Mouse (Mus musculus): ENCODE data around the gene Gzmm.

Gene Gzmm

GRCm38 (mm10) chr10:79726090-79726489, 37.3 kb downstream of the Gzmm start:
- DNase-seq (ENCODE audit: low spot score), result no peak

- no peak for DNase-seq (ENCODE audit: low spot score)
Observed at GRCm38 (mm10) chr10:79728323-79729249, 39.8 kb downstream of the Gzmm start.

DNA sequence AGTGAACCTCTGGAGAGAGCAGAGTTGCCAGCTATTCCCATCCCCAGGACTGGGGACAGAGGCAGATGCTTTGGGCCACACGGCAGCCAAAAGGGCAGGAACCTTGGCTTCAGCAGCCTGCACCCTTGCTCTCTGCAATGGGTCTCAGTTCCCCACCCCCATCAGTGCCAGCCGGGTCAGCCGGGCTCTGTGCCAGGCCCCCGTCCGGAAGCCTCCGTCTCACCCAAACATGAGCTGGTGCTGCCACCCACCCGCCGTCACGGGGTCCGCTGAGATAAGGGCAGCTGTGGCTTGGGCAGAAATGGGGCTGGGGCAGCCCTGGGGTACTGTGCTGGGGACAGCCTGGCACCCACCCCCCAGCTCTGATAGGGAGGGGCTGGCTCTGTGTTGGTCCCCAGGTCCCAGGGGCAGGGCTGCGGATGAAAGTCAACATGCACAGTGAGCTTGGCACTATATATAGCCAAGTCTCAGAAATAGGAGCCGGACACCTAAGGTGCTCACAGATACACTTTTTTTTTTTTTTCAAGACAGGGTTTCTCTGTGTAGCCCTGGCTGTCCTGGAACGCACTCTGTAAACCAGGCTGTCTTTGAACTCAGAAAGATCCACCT, 40.6 kb downstream of the Gzmm start:
- DNase-seq (ENCODE audit: low spot score), result no peak

- peak; percentile 23 for DNase-seq (ENCODE audit: low spot score)
Observed at GRCm38 (mm10) chr10:79732500-79732899, 43.7 kb downstream of the Gzmm start.

- DNase-seq (ENCODE audit: low spot score), result no peak
Observed at GRCm38 (mm10) chr10:79733847-79734246, 45.0 kb downstream of the Gzmm start.

- DNase-seq (ENCODE audit: low spot score), result no peak
Observed at GRCm38 (mm10) chr10:79735361-79735760, 46.5 kb downstream of the Gzmm start.

DNA sequence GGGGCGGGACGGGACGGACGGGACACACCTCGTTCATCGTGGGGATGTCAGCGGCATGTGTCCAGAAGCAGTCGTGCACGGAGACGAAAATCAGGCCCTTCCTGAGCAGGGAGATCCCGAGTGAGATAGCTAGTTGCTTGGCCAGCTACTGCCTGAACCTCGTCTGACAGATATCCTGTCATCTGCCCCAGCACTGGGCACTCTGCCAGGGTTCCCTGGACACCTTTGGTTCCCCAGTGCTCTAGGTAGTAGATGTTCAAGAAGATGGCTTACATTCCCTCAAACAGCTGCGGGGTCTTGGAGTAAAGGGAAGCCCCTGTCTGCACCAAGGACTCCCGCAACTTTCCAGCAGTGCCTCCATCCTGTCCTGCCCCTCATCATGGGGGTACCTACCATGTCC, 47.9 kb downstream of the Gzmm start:
- no peak for DNase-seq (ENCODE audit: low spot score)

DNA sequence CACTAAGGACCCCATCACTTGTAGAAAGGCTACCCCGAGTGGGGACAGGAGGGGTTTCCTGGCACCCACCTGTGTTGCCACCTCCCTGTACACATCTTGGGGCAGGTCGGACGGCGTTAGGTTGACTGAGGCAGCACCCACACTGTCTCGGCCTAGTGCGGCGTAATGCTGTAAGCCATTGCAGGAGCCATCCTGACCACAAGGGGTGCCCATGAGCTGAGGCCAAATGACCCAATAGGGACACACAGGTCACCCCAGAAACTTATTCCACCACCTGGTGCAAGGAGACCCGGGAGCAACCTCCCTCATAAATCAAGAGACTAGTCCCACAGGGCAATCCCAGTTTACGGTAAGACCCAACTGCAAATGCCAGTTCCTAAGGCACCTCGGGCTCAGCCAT, 49.4 kb downstream of the Gzmm start:
- DNase-seq (ENCODE audit: low spot score), result no peak

- no peak for DNase-seq (ENCODE audit: low spot score)
Observed at GRCm38 (mm10) chr10:79739234-79739633, 50.4 kb downstream of the Gzmm start.

- no peak for DNase-seq (ENCODE audit: low spot score)
Observed at GRCm38 (mm10) chr10:79740863-79741262, 52.0 kb downstream of the Gzmm start.

DNA sequence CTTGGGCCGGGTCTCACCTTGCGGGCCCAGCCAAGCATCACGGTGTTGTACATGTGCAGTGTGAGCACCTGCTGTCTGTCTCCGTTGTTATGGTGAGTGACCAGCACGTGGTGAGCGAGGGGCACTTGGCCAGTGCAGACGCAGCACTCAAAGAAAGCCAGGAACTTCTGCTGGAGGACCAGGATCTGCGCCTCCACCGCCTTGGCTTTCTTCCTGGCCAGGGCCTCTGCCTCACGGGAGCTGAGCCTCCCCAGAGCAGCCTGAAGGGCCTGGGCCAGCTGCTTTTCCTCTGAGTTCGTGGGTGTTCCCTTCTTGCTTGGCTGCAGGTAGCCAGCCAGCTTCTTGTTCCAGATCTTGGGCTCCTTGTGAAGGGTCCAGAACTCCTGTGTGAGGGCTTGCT, 54.3 kb downstream of the Gzmm start:
- DNase-seq (ENCODE audit: low spot score), result no peak

DNA sequence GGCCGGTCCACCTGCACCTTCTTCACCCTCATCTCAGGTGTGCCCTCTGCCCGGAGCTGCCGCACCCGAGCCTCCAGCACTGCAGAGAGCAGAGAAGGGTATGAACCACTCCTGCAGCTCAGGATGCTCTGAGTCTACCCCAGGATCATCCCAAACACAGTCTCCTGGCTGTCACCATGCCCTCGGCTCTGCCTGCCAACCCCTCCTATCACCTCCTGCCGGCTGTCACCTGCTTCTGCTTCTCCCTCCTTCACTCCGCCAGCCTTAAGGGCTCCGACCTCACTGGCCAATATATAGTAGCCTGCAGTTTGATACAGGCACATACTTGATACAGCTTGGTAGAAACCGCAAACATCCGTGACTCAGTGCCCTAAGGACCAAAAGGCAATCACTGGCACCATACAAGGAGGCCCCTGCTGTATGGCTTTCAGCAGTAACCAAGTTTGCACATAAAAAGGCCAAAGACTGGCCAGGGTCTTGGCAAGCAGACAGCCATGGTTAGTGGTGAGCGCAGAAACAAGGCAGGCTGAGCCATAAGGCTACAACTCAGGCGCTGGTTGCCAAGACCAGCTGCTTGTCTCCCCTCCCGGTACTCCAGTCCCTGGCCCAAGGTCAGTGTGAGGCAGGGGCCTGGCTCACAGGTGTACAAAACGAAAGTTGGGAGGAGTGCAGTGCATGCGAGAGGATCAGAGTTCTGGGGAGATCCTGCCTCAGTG, 55.0 kb downstream of the Gzmm start:
- DNase-seq (ENCODE audit: low spot score), result no peak
